In the genomic region with DNA sequence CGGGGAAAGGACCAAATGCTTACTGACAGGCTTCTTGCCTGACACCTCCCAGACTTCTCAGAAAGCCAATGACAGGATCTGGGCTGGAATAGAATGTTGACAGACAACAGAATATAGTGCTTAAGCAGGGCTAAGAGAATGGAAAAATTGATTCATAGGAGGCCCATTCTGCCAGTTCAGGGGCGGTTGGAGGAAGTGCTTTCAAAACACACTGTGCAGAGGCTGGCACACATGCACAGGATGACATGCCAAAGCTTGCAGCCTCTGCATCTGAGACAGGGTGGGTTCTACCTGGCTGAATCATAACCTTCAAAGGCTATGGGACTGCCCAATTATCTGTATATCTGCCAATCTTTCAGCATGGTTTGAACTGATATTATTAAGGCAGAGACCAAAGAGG, we compare ENCODE assay signal across 14 mouse cellular contexts.
DNase-seq lines count a peak whose midpoint lies in the region; ATAC-seq lines count a peak whose summit lies in the region.
"Had no signal": no experiment of that assay in that cellular context is flagged by ENCODE, and none has a peak within 500 bp of the region (broad histone marks: within the 10 kb centered on the region; RNA-seq: fewer than 3 reads in every experiment).

No protein-coding gene starts in this region.

- no peaks in the 10 kb centered on the region for H3K27me3 ChIP-seq in embryonic facial prominence, embryonic 13.5 days
- no peaks in the 10 kb centered on the region for H3K27me3 ChIP-seq in embryonic facial prominence, embryonic 10.5 days (replicated peaks; ENCODE audit: low read depth, poor library complexity, severe bottlenecking)
- H3K27me3 ChIP-seq in embryonic facial prominence, embryonic 14.5 days (replicated peaks; ENCODE audit: control insufficient read depth, insufficient read depth, low read length): no peaks in the 10 kb centered on the region
- H3K27me3 ChIP-seq in stomach, embryonic 15.5 days (replicated peaks): no peaks in the 10 kb centered on the region
- H3K27me3 ChIP-seq: limb, embryonic 13.5 days; lung, embryonic 15.5 days had no signal

- H3K4me1 ChIP-seq in embryonic facial prominence, embryonic 13.5 days: no peaks in the 10 kb centered on the region
- no peaks in the 10 kb centered on the region for H3K4me1 ChIP-seq in embryonic facial prominence, embryonic 10.5 days
- H3K4me1 ChIP-seq in embryonic facial prominence, embryonic 14.5 days (ENCODE audit: control insufficient read depth, insufficient read depth, low read length): no peaks in the 10 kb centered on the region
- no peaks in the 10 kb centered on the region for H3K4me1 ChIP-seq in stomach, embryonic 15.5 days
- H3K4me1 ChIP-seq: lung, embryonic 15.5 days had no signal

- H3K9me3 ChIP-seq in embryonic facial prominence, embryonic 13.5 days: no peaks in the 10 kb centered on the region
- no peaks in the 10 kb centered on the region for H3K9me3 ChIP-seq in embryonic facial prominence, embryonic 10.5 days
- H3K9me3 ChIP-seq in embryonic facial prominence, embryonic 14.5 days (ENCODE audit: control insufficient read depth, low read length): no peaks in the 10 kb centered on the region
- H3K9me3 ChIP-seq in stomach, embryonic 15.5 days: no peaks in the 10 kb centered on the region
- H3K9me3 ChIP-seq: limb, embryonic 13.5 days; lung, embryonic 15.5 days had no signal

- no peak overlapping the region for H3K27ac ChIP-seq in embryonic facial prominence, embryonic 13.5 days
- H3K27ac ChIP-seq in embryonic facial prominence, embryonic 10.5 days (replicated peaks): no peak overlapping the region
- 0 out of 2 replicates have a peak overlapping the region, but pooled peaks have one; percentile 28 for H3K27ac ChIP-seq in embryonic facial prominence, embryonic 14.5 days (replicated peaks; ENCODE audit: low read depth, low read length)
- H3K27ac ChIP-seq in stomach, embryonic 15.5 days: 0 out of 2 replicates have a peak overlapping the region, but pooled peaks have one; percentile 18
- H3K27ac ChIP-seq: hindbrain, postnatal 0 days; limb, embryonic 13.5 days; lung, embryonic 15.5 days had no signal

- DNase-seq in embryonic facial prominence, embryonic 10.5 days (ENCODE audit: low spot score): no peak
- DNase-seq in layer of hippocampus, adult 11-12 months (ENCODE audit: low spot score): peak; percentile 6
- DNase-seq in layer of hippocampus, postnatal 10 days (ENCODE audit: low spot score in 2 of 2): no peak
- DNase-seq in embryonic facial prominence, embryonic 14.5 days (ENCODE audit: low spot score): peak; percentile 52
- DNase-seq in embryo, embryonic 10.5 days (ENCODE audit: low spot score): no peak
- no peak for DNase-seq in spleen, postnatal 14 days (ENCODE audit: low spot score in 2 of 2)
- DNase-seq: cerebellum, postnatal 14 days; midbrain, embryonic 14.5 days had no signal

- no peak overlapping the region for H3K4me2 ChIP-seq in embryonic facial prominence, embryonic 13.5 days
- no peak overlapping the region for H3K4me2 ChIP-seq in embryonic facial prominence, embryonic 14.5 days (ENCODE audit: low read depth, low read length)
- H3K4me2 ChIP-seq in stomach, embryonic 15.5 days: no peak overlapping the region
- H3K4me2 ChIP-seq: limb, embryonic 13.5 days; lung, embryonic 15.5 days had no signal

- H3K9ac ChIP-seq in embryonic facial prominence, embryonic 13.5 days: no peak overlapping the region
- no peak overlapping the region for H3K9ac ChIP-seq in embryonic facial prominence, embryonic 14.5 days (ENCODE audit: low read depth, low read length)
- H3K9ac ChIP-seq in stomach, embryonic 15.5 days: no peak overlapping the region
- H3K9ac ChIP-seq: limb, embryonic 13.5 days; lung, embryonic 15.5 days had no signal

- 70% methylated on average over 2 of the region's 2 CpGs for WGBS in embryonic facial prominence, embryonic 13.5 days
- WGBS in embryonic facial prominence, embryonic 10.5 days: 86% methylated on average over 2 of the region's 2 CpGs
- 60% methylated on average over 2 of the region's 2 CpGs for WGBS in embryonic facial prominence, embryonic 14.5 days
- 40% methylated on average over 2 of the region's 2 CpGs for WGBS in stomach, embryonic 15.5 days

- no peaks in the 10 kb centered on the region for H3K36me3 ChIP-seq in embryonic facial prominence, embryonic 13.5 days
- no peaks in the 10 kb centered on the region for H3K36me3 ChIP-seq in embryonic facial prominence, embryonic 10.5 days (replicated peaks)
- no peaks in the 10 kb centered on the region for H3K36me3 ChIP-seq in embryonic facial prominence, embryonic 14.5 days (ENCODE audit: control insufficient read depth, insufficient read depth, low read length)
- H3K36me3 ChIP-seq in stomach, embryonic 15.5 days: no peaks in the 10 kb centered on the region
- H3K36me3 ChIP-seq: limb, embryonic 13.5 days; lung, embryonic 15.5 days had no signal

- 0 out of 2 replicates have a peak, but pooled peaks have one; percentile 56 for ATAC-seq in embryonic facial prominence, embryonic 13.5 days (ENCODE audit: insufficient number of reproducible peaks, insufficient read depth, low FRiP score, low TSS enrichment, low read depth)
- ATAC-seq in embryonic facial prominence, embryonic 14.5 days (ENCODE audit: low read depth): peak; percentile 87
- no peak for ATAC-seq in stomach, embryonic 15.5 days (ENCODE audit: insufficient read depth, low FRiP score, low read depth)
- ATAC-seq: forebrain, embryonic 16.5 days; hindbrain, postnatal 0 days had no signal

- no peak overlapping the region for H3K4me3 ChIP-seq in embryonic facial prominence, embryonic 13.5 days
- no peak overlapping the region for H3K4me3 ChIP-seq in embryonic facial prominence, embryonic 10.5 days
- no peak overlapping the region for H3K4me3 ChIP-seq in embryonic facial prominence, embryonic 14.5 days (ENCODE audit: low read depth, low read length)
- H3K4me3 ChIP-seq in stomach, embryonic 15.5 days (replicated peaks): no peak overlapping the region
- H3K4me3 ChIP-seq: limb, embryonic 13.5 days; lung, embryonic 15.5 days had no signal

Comparison
In these comparisons a context has a peak if more than half of its experiments do, and no peak if none do; other contexts are left out.
1. H3K27ac ChIP-seq: peak in embryonic facial prominence, embryonic 14.5 days (single experiment) and stomach, embryonic 15.5 days (single experiment); none in embryonic facial prominence, embryonic 13.5 days (single experiment) and embryonic facial prominence, embryonic 10.5 days (single experiment).
2. DNase-seq: peak in layer of hippocampus, adult 11-12 months (single experiment) and embryonic facial prominence, embryonic 14.5 days (single experiment); none in embryonic facial prominence, embryonic 10.5 days (single experiment), layer of hippocampus, postnatal 10 days (0 of 2), embryo, embryonic 10.5 days (single experiment) and spleen, postnatal 14 days (0 of 2).